Mouse (Mus musculus) hindbrain, embryonic 12.5 days (tissue): ENCODE measurements at regions not wholly inside any gene's neighbourhood (a gene's known extent, or its start where the extent isn't known, plus 50 kb on each side); places are given as distances from the start of the nearest gene placed in this dataset.

Experiments
- ATAC-seq: fragments of 200-750 bp; cut with Nextera tagmentation; 2 replicates; pipeline ENCODE4 v1.8.0; 2017; ENCODE audit warnings: moderate TSS enrichment; ENCODE audit not compliant: low FRiP score
- H3K27ac ChIP-seq: fragments of 300-500 bp; sonication (generic); 2 replicates; pipeline ENCODE4 v1.5.1; 2016; ENCODE audit warnings: mild to moderate bottlenecking
- H3K27me3 ChIP-seq: fragments of 300-500 bp; sonication (generic); 2 replicates; pipeline ENCODE4 v1.6.1; 2016; ENCODE audit warnings: mild to moderate bottlenecking
- H3K36me3 ChIP-seq: fragments of 300-500 bp; sonication (generic); 2 replicates; pipeline ENCODE4 v1.6.1; 2016; ENCODE audit warnings: mild to moderate bottlenecking
- H3K4me1 ChIP-seq: fragments of 300-500 bp; sonication (generic); 2 replicates; pipeline ENCODE4 v1.6.1; 2016
- H3K4me2 ChIP-seq: fragments of 300-500 bp; sonication (generic); replicated peaks from 2 replicates; pipeline ENCODE4 v1.6.1; 2016; ENCODE audit warnings: mild to moderate bottlenecking
- H3K4me3 ChIP-seq: fragments of 300-500 bp; sonication (generic); 2 replicates; pipeline ENCODE4 v1.5.1; 2016; ENCODE audit warnings: mild to moderate bottlenecking
- H3K9ac ChIP-seq: fragments of 300-500 bp; sonication (generic); 2 replicates; pipeline ENCODE4 v1.6.1; 2016; ENCODE audit warnings: mild to moderate bottlenecking, moderate library complexity
- H3K9me3 ChIP-seq: fragments of 300-500 bp; sonication (generic); replicated peaks from 2 replicates; pipeline ENCODE4 v1.6.1; 2016; ENCODE audit warnings: mild to moderate bottlenecking
- WGBS: fragments of 180-500 bp; shearing (Covaris S2); methylation state at CpG from one replicate; pipeline ENCODE4 v1.1.7; 2016; 5-methylcytosine and 5-hydroxymethylcytosine counted together

GRCm38 (mm10) chr19:56017524-56017923 lies 269.4 kb upstream of the Habp2 start:
- Histone ChIP-seq H3K4me1 (peaks cover 8% of the 10 kb centered on the region), H3K9ac (no peak overlapping the region), H3K4me2 (no peak overlapping the region), H3K27me3 (no peaks in the 10 kb centered on the region), H3K27ac (no peak overlapping the region), H3K9me3 (no peaks in the 10 kb centered on the region), H3K36me3 (no peaks in the 10 kb centered on the region), H3K4me3 (no peak overlapping the region)
- no peak for ATAC-seq
- 74% methylated on average over 7 of the region's 7 CpGs for WGBS

GRCm38 (mm10) chr19:56019143-56019542 lies 267.8 kb upstream of the Habp2 start:
- no peaks in the 10 kb centered on the region for H3K9me3 ChIP-seq
- no peak overlapping the region for H3K27ac ChIP-seq
- H3K9ac ChIP-seq, result no peak overlapping the region
- peaks cover 8% of the 10 kb centered on the region for H3K4me1 ChIP-seq
- H3K36me3 ChIP-seq, result no peaks in the 10 kb centered on the region
- WGBS, result 35% methylated on average over 7 of the region's 7 CpGs
- H3K27me3 ChIP-seq, result no peaks in the 10 kb centered on the region
- H3K4me3 ChIP-seq, result no peak overlapping the region
- no peak for ATAC-seq
- no peak overlapping the region for H3K4me2 ChIP-seq

GRCm38 (mm10) chr19:56022348-56022747 lies 264.6 kb upstream of the Habp2 start:
- ATAC-seq, result no peak
- Histone ChIP-seq H3K9ac (no peak overlapping the region), H3K27me3 (no peaks in the 10 kb centered on the region), H3K4me3 (no peak overlapping the region), H3K4me1 (peaks cover 8% of the 10 kb centered on the region), H3K4me2 (no peak overlapping the region), H3K27ac (no peak overlapping the region), H3K36me3 (no peaks in the 10 kb centered on the region), H3K9me3 (peaks cover 8% of the 10 kb centered on the region; the same call in 1 of the 2 replicates)
- 50% methylated on average over 6 of the region's 6 CpGs for WGBS

- Histone ChIP-seq H3K9me3 (peaks cover 13% of the 10 kb centered on the region; the same call in 1 of the 2 replicates), H3K27ac (no peak overlapping the region), H3K4me1 (peaks cover 12% of the 10 kb centered on the region), H3K36me3 (no peaks in the 10 kb centered on the region), H3K9ac (no peak overlapping the region), H3K4me2 (no peak overlapping the region), H3K4me3 (no peak overlapping the region), H3K27me3 (no peaks in the 10 kb centered on the region)
- no peak for ATAC-seq
- 88% methylated on average over 4 of the region's 4 CpGs for WGBS
Observed at GRCm38 (mm10) chr19:56024599-56024998, 262.3 kb upstream of the Habp2 start.

GRCm38 (mm10) chr19:56029428-56030281 lies 257.3 kb upstream of the Habp2 start:
- peak overlapping the region; percentile 34 for H3K4me2 ChIP-seq
- H3K27me3 ChIP-seq, result no peaks in the 10 kb centered on the region
- WGBS, result 12% methylated on average over 21 of the region's 21 CpGs
- no peaks in the 10 kb centered on the region for H3K36me3 ChIP-seq
- peak; percentile 94 for ATAC-seq
- peaks cover 13% of the 10 kb centered on the region; the same call in 1 of the 2 replicates for H3K9me3 ChIP-seq
- H3K4me3 ChIP-seq, result no peak overlapping the region
- peaks cover 22% of the 10 kb centered on the region for H3K4me1 ChIP-seq
- peak overlapping the region; percentile 91 for H3K27ac ChIP-seq
- H3K9ac ChIP-seq, result peak overlapping the region; percentile 39; the same call in 1 of the 2 replicates

- ATAC-seq, result no peak
Observed at GRCm38 (mm10) chr19:56030401-56030925, 256.5 kb upstream of the Habp2 start.

GRCm38 (mm10) chr19:56034552-56034951 lies 252.4 kb upstream of the Habp2 start:
- H3K27ac ChIP-seq, result no peak overlapping the region
- no peak overlapping the region for H3K4me3 ChIP-seq
- peaks cover 16% of the 10 kb centered on the region for H3K4me1 ChIP-seq
- no peak for ATAC-seq
- H3K4me2 ChIP-seq, result no peak overlapping the region
- H3K9ac ChIP-seq, result no peak overlapping the region
- 72% methylated on average over 4 of the region's 4 CpGs for WGBS
- peaks cover 3% of the 10 kb centered on the region; the same call in 1 of the 2 replicates for H3K27me3 ChIP-seq
- H3K36me3 ChIP-seq, result no peaks in the 10 kb centered on the region
- no peaks in the 10 kb centered on the region for H3K9me3 ChIP-seq

More at GRCm38 (mm10) chr19:56030401-56030925, 256.5 kb upstream of the Habp2 start:
- Histone ChIP-seq H3K4me1 (peaks cover 22% of the 10 kb centered on the region), H3K4me2 (no peak overlapping the region), H3K27ac (peak overlapping the region; percentile 91), H3K9me3 (peaks cover 13% of the 10 kb centered on the region; the same call in 1 of the 2 replicates), H3K27me3 (no peaks in the 10 kb centered on the region), H3K9ac (no peak overlapping the region), H3K4me3 (no peak overlapping the region), H3K36me3 (no peaks in the 10 kb centered on the region)
- WGBS, result 64% methylated on average over 4 of the region's 4 CpGs

GRCm38 (mm10) chr19:56037584-56037983 lies 249.4 kb upstream of the Habp2 start:
- Histone ChIP-seq H3K36me3 (no peaks in the 10 kb centered on the region), H3K9me3 (no peaks in the 10 kb centered on the region), H3K4me3 (no peak overlapping the region), H3K27me3 (peaks cover 3% of the 10 kb centered on the region; the same call in 1 of the 2 replicates), H3K9ac (no peak overlapping the region), H3K4me1 (peaks cover 9% of the 10 kb centered on the region), H3K27ac (no peak overlapping the region), H3K4me2 (no peak overlapping the region)
- ATAC-seq, result no peak
- WGBS, result 68% methylated on average over 3 of the region's 3 CpGs

GRCm38 (mm10) chr19:56039091-56040004 lies 247.6 kb upstream of the Habp2 start:
- Histone ChIP-seq H3K4me1 (peaks cover 9% of the 10 kb centered on the region), H3K27me3 (peaks cover 3% of the 10 kb centered on the region; the same call in 1 of the 2 replicates), H3K4me3 (no peak overlapping the region), H3K4me2 (no peak overlapping the region), H3K9me3 (no peaks in the 10 kb centered on the region), H3K36me3 (no peaks in the 10 kb centered on the region), H3K27ac (0 out of 2 replicates have a peak overlapping the region, but pooled peaks have one; percentile 40), H3K9ac (no peak overlapping the region)
- 55% methylated on average over 17 of the region's 17 CpGs for WGBS
- ATAC-seq, result peak; percentile 61

- H3K4me2 ChIP-seq, result no peak overlapping the region
- WGBS, result 93% methylated on average over 3 of the region's 3 CpGs
- no peak overlapping the region for H3K9ac ChIP-seq
- H3K27ac ChIP-seq, result no peak overlapping the region
- H3K9me3 ChIP-seq, result no peaks in the 10 kb centered on the region
- H3K27me3 ChIP-seq, result peaks cover 1% of the 10 kb centered on the region; the same call in 1 of the 2 replicates
- H3K4me1 ChIP-seq, result peaks cover 9% of the 10 kb centered on the region
- no peaks in the 10 kb centered on the region for H3K36me3 ChIP-seq
- no peak overlapping the region for H3K4me3 ChIP-seq
- no peak for ATAC-seq
Observed at GRCm38 (mm10) chr19:56041930-56042329, 245.0 kb upstream of the Habp2 start.

- ATAC-seq, result no peak
- Histone ChIP-seq H3K4me3 (no peak overlapping the region), H3K9ac (no peak overlapping the region), H3K9me3 (no peaks in the 10 kb centered on the region), H3K27ac (no peak overlapping the region), H3K4me1 (no peaks in the 10 kb centered on the region), H3K27me3 (no peaks in the 10 kb centered on the region), H3K4me2 (no peak overlapping the region), H3K36me3 (no peaks in the 10 kb centered on the region)
- 83% methylated on average over 16 of the region's 16 CpGs for WGBS
Observed at GRCm38 (mm10) chr19:56046784-56047390, 240.1 kb upstream of the Habp2 start.
